Mouse (Mus musculus): ENCODE data around the gene Mtmr3. TPM values are rescaled to one million over a fixed set of nuclear protein-coding genes. Genes with fewer than 3 reads are reported as not detected.

Mtmr3 gene
- polyA plus RNA-seq, 1 experiment from 2014 or later, result 31.3 TPM

GRCm38 (mm10) chr11:4620501-4621108 lies 25.9 kb upstream of the Mtmr3 start:
- no peak overlapping the region for H3K27ac ChIP-seq
- H3K79me2 ChIP-seq (ENCODE audit: inconsistent target), result no peaks in the 10 kb centered on the region
- WGBS (ENCODE audit: missing documents), result 92% methylated on average over 13 of the region's 13 CpGs
- H3K4me3 ChIP-seq (ENCODE audit: inconsistent target), result no peak overlapping the region
- no peaks in the 10 kb centered on the region for H3K36me3 ChIP-seq (ENCODE audit: inconsistent target)

- no peaks in the 10 kb centered on the region for H3K36me3 ChIP-seq (ENCODE audit: inconsistent target)
- H3K27ac ChIP-seq, result no peak within 1 kb of the TSS
- 90% methylated on average over 16 of the region's 16 CpGs for WGBS (ENCODE audit: missing documents)
- no peaks in the 10 kb centered on the region for H3K79me2 ChIP-seq (ENCODE audit: inconsistent target)
- no peak within 1 kb of the TSS for H3K4me3 ChIP-seq (ENCODE audit: inconsistent target)
Observed at GRCm38 (mm10) chr11:4620017-4620485, 25.4 kb upstream of the Mtmr3 start, which contains the start of gene Gm11032. Gene Gm11032 (plus strand): TSS chr11:4620067.

- H3K36me3 ChIP-seq (ENCODE audit: inconsistent target), result no peaks in the 10 kb centered on the region
- H3K4me3 ChIP-seq (ENCODE audit: inconsistent target), result no peak overlapping the region
- H3K27ac ChIP-seq, result no peak overlapping the region
- H3K79me2 ChIP-seq (ENCODE audit: inconsistent target), result no peaks in the 10 kb centered on the region
- 92% methylated on average over 2 of the region's 2 CpGs for WGBS (ENCODE audit: missing documents)
Observed at GRCm38 (mm10) chr11:4611904-4612303, 17.2 kb upstream of the Mtmr3 start.

GRCm38 (mm10) chr11:4606541-4606940 lies 11.9 kb upstream of the Mtmr3 start:
- WGBS (ENCODE audit: missing documents), result 100% methylated on average over 1 of the region's 1 CpGs

GRCm38 (mm10) chr11:4605414-4605813 lies 10.8 kb upstream of the Mtmr3 start:
- WGBS (ENCODE audit: missing documents), result 46% methylated on average over 7 of the region's 7 CpGs
- Histone ChIP-seq H3K27ac (no peak overlapping the region), H3K4me3 (ENCODE audit: inconsistent target) (no peak overlapping the region), H3K36me3 (ENCODE audit: inconsistent target) (no peaks in the 10 kb centered on the region), H3K79me2 (ENCODE audit: inconsistent target) (no peaks in the 10 kb centered on the region)

More at GRCm38 (mm10) chr11:4606541-4606940, 11.9 kb upstream of the Mtmr3 start:
- H3K79me2 ChIP-seq (ENCODE audit: inconsistent target), result no peaks in the 10 kb centered on the region
- H3K4me3 ChIP-seq (ENCODE audit: inconsistent target), result no peak overlapping the region
- H3K27ac ChIP-seq, result no peak overlapping the region
- no peaks in the 10 kb centered on the region for H3K36me3 ChIP-seq (ENCODE audit: inconsistent target)

- no peak overlapping the region for H3K4me3 ChIP-seq (ENCODE audit: inconsistent target)
- 64% methylated on average over 6 of the region's 6 CpGs for WGBS (ENCODE audit: missing documents)
Observed at GRCm38 (mm10) chr11:4604441-4604840, 9.8 kb upstream of the Mtmr3 start.

GRCm38 (mm10) chr11:4602691-4603441 lies 8.2 kb upstream of the Mtmr3 start:
- no peak overlapping the region for H3K27ac ChIP-seq
- H3K4me3 ChIP-seq (ENCODE audit: inconsistent target), result no peak overlapping the region
- H3K79me2 ChIP-seq (ENCODE audit: inconsistent target), result no peaks in the 10 kb centered on the region
- WGBS (ENCODE audit: missing documents), result 19% methylated on average over 12 of the region's 12 CpGs
- H3K36me3 ChIP-seq (ENCODE audit: inconsistent target), result no peaks in the 10 kb centered on the region

More at GRCm38 (mm10) chr11:4604441-4604840, 9.8 kb upstream of the Mtmr3 start:
- no peaks in the 10 kb centered on the region for H3K36me3 ChIP-seq (ENCODE audit: inconsistent target)
- no peak overlapping the region for H3K27ac ChIP-seq
- no peaks in the 10 kb centered on the region for H3K79me2 ChIP-seq (ENCODE audit: inconsistent target)

GRCm38 (mm10) chr11:4601890-4602289 lies 7.2 kb upstream of the Mtmr3 start:
- Histone ChIP-seq H3K36me3 (ENCODE audit: inconsistent target) (no peaks in the 10 kb centered on the region), H3K4me3 (ENCODE audit: inconsistent target) (no peak overlapping the region), H3K79me2 (ENCODE audit: inconsistent target) (no peaks in the 10 kb centered on the region), H3K27ac (no peak overlapping the region)
- 74% methylated on average over 5 of the region's 5 CpGs for WGBS (ENCODE audit: missing documents)

- peak overlapping the region; percentile 55 for H3K27ac ChIP-seq
- 0% methylated on average over 3 of the region's 3 CpGs for WGBS (ENCODE audit: missing documents)
Observed at GRCm38 (mm10) chr11:4599916-4600315, 5.3 kb upstream of the Mtmr3 start.

GRCm38 (mm10) chr11:4598411-4598810 lies 3.7 kb upstream of the Mtmr3 start:
- Histone ChIP-seq H3K4me3 (ENCODE audit: inconsistent target) (no peak overlapping the region), H3K36me3 (ENCODE audit: inconsistent target) (no peaks in the 10 kb centered on the region), H3K27ac (0 out of 2 replicates have a peak overlapping the region, but pooled peaks have one; percentile 22), H3K79me2 (ENCODE audit: inconsistent target) (peaks cover 8% of the 10 kb centered on the region)
- 66% methylated on average over 2 of the region's 2 CpGs for WGBS (ENCODE audit: missing documents)

More at GRCm38 (mm10) chr11:4599916-4600315, 5.3 kb upstream of the Mtmr3 start:
- no peaks in the 10 kb centered on the region for H3K36me3 ChIP-seq (ENCODE audit: inconsistent target)
- H3K4me3 ChIP-seq (ENCODE audit: inconsistent target), result no peak overlapping the region
- no peaks in the 10 kb centered on the region for H3K79me2 ChIP-seq (ENCODE audit: inconsistent target)

- under 1% methylated on average over 34 of the region's 45 CpGs for WGBS (ENCODE audit: missing documents)
- Histone ChIP-seq H3K36me3 (ENCODE audit: inconsistent target) (no peaks in the 10 kb centered on the region), H3K27ac (peak overlapping the region; percentile 57), H3K4me3 (ENCODE audit: inconsistent target) (peak overlapping the region; percentile 62), H3K79me2 (ENCODE audit: inconsistent target) (peaks cover 52% of the 10 kb centered on the region)
Observed at GRCm38 (mm10) chr11:4593849-4594607, 635 bp downstream of the Mtmr3 start.

GRCm38 (mm10) chr11:4593491-4593848 lies 1.2 kb downstream of the Mtmr3 start:
- H3K4me3 ChIP-seq (ENCODE audit: inconsistent target), result peak overlapping the region; percentile 62
- H3K36me3 ChIP-seq (ENCODE audit: inconsistent target), result no peaks in the 10 kb centered on the region
- peaks cover 58% of the 10 kb centered on the region for H3K79me2 ChIP-seq (ENCODE audit: inconsistent target)
- H3K27ac ChIP-seq, result peak overlapping the region; percentile 57
- WGBS (ENCODE audit: missing documents), result 0% methylated on average over 5 of the region's 5 CpGs

GRCm38 (mm10) chr11:4591811-4592210 lies 2.9 kb downstream of the Mtmr3 start:
- whole genome bisulfite sequencing (ENCODE audit: missing documents), result 16% methylated on average over 4 of the region's 4 CpGs
- 0 out of 2 replicates have a peak overlapping the region, but pooled peaks have one; percentile 2 for H3K4me3 ChIP-seq (ENCODE audit: inconsistent target)

GRCm38 (mm10) chr11:4578682-4579081 lies 16.0 kb downstream of the Mtmr3 start:
- Histone ChIP-seq H3K27ac (no peak overlapping the region), H3K4me3 (ENCODE audit: inconsistent target) (no peak overlapping the region), H3K79me2 (ENCODE audit: inconsistent target) (peaks cover 99% of the 10 kb centered on the region), H3K36me3 (ENCODE audit: inconsistent target) (no peaks in the 10 kb centered on the region)
- WGBS (ENCODE audit: missing documents), result 65% methylated on average over 2 of the region's 2 CpGs

More at GRCm38 (mm10) chr11:4591811-4592210, 2.9 kb downstream of the Mtmr3 start:
- Histone ChIP-seq H3K27ac (peak overlapping the region; percentile 31; the same call in 1 of the 2 replicates), H3K36me3 (ENCODE audit: inconsistent target) (no peaks in the 10 kb centered on the region), H3K79me2 (ENCODE audit: inconsistent target) (peaks cover 74% of the 10 kb centered on the region)

Data from macrophage (primary cell).